Mouse (Mus musculus): ENCODE data around the gene Ptprg.
A peak's percentile ranks its signal among the peaks of the same experiment; 100 is the strongest.
"Not testable (repeated sequence)": the region's sequence is repeated elsewhere in the genome, so short reads cannot be mapped to it uniquely, and the experiment has no call there.

Ptprg gene

GRCm38 (mm10) chr14:12218544-12219150 lies 665.3 kb downstream of the Ptprg start:
- no peaks in the 10 kb centered on the region for H3K4me1 ChIP-seq (replicated peaks; ENCODE audit: low read depth, low read length)
- no peaks in the 10 kb centered on the region for H3K36me3 ChIP-seq (ENCODE audit: insufficient read depth, low read length)
- no peak for TF ChIP-seq NANOG (IDR thresholded peaks at IDR 0.05; ENCODE audit: borderline replicate concordance, low read length)
- no peaks in the 10 kb centered on the region for H3K27me3 ChIP-seq (ENCODE audit: insufficient read depth, low read length)
- no peak overlapping the region for H3K4me3 ChIP-seq (replicated peaks; ENCODE audit: low read length)
- no peaks in the 10 kb centered on the region for H3K9me3 ChIP-seq (ENCODE audit: low read length)

DNA sequence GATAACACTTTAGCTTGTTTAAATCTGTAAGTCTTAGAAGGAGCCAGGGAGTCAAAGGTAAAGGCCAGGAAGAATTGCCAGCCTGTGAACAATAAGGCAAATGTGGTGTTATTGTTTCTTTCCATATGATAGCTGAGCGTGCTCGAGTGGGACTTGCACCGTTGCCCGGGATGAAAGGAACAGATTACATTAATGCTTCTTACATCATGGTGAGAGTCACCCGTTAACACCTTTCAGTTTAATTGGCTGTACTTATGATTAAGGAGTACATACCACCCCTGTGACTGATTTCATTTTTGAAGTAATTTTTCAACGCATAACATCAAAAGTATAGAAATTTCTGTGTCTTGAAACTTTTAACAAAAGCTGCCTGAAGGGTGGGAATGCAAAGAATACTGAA lies 666.5 kb downstream of the Ptprg start:
- no peaks in the 10 kb centered on the region for H3K27me3 ChIP-seq (ENCODE audit: insufficient read depth, low read length)
- no peaks in the 10 kb centered on the region for H3K36me3 ChIP-seq (ENCODE audit: insufficient read depth, low read length)
- TF ChIP-seq CTCF (conservative IDR thresholded peaks at IDR 0.05; ENCODE audit: low read length) (no peak), POU5F1 (IDR thresholded peaks at IDR 0.05; ENCODE audit: borderline replicate concordance, low read length) (no peak), NANOG (IDR thresholded peaks at IDR 0.05; ENCODE audit: borderline replicate concordance, low read length) (no peak)
- H3K9me3 ChIP-seq (ENCODE audit: low read length): no peaks in the 10 kb centered on the region
- H3K4me1 ChIP-seq (replicated peaks; ENCODE audit: low read depth, low read length): no peaks in the 10 kb centered on the region
- no peak overlapping the region for H3K4me3 ChIP-seq (replicated peaks; ENCODE audit: low read length)

GRCm38 (mm10) chr14:12220540-12220939 lies 667.2 kb downstream of the Ptprg start:
- Histone ChIP-seq H3K4me1 (replicated peaks; ENCODE audit: low read depth, low read length) (no peaks in the 10 kb centered on the region), H3K36me3 (ENCODE audit: insufficient read depth, low read length) (no peaks in the 10 kb centered on the region), H3K9me3 (ENCODE audit: low read length) (no peaks in the 10 kb centered on the region), H3K27me3 (ENCODE audit: insufficient read depth, low read length) (no peaks in the 10 kb centered on the region), H3K4me3 (replicated peaks; ENCODE audit: low read length) (no peak overlapping the region)
- TF ChIP-seq NANOG (IDR thresholded peaks at IDR 0.05; ENCODE audit: borderline replicate concordance, low read length) (no peak), POU5F1 (IDR thresholded peaks at IDR 0.05; ENCODE audit: borderline replicate concordance, low read length) (no peak), CTCF (conservative IDR thresholded peaks at IDR 0.05; ENCODE audit: low read length) (no peak)

- Histone ChIP-seq H3K4me1 (replicated peaks; ENCODE audit: low read depth, low read length) (no peaks in the 10 kb centered on the region), H3K4me3 (replicated peaks; ENCODE audit: low read length) (no peak overlapping the region), H3K36me3 (ENCODE audit: insufficient read depth, low read length) (0 out of 2 replicates have a peak, but pooled peaks cover 4% of the 10 kb centered on the region), H3K9me3 (ENCODE audit: low read length) (no peaks in the 10 kb centered on the region), H3K27me3 (ENCODE audit: insufficient read depth, low read length) (no peaks in the 10 kb centered on the region)
- no peak for TF ChIP-seq CTCF (conservative IDR thresholded peaks at IDR 0.05; ENCODE audit: low read length)
- no peak for TF ChIP-seq POU5F1 (IDR thresholded peaks at IDR 0.05; ENCODE audit: borderline replicate concordance, low read length)
- TF ChIP-seq NANOG (IDR thresholded peaks at IDR 0.05; ENCODE audit: borderline replicate concordance, low read length): no peak
These were observed 668.2 kb downstream of the Ptprg start for GRCm38 (mm10) chr14:12221571-12221970.

DNA sequence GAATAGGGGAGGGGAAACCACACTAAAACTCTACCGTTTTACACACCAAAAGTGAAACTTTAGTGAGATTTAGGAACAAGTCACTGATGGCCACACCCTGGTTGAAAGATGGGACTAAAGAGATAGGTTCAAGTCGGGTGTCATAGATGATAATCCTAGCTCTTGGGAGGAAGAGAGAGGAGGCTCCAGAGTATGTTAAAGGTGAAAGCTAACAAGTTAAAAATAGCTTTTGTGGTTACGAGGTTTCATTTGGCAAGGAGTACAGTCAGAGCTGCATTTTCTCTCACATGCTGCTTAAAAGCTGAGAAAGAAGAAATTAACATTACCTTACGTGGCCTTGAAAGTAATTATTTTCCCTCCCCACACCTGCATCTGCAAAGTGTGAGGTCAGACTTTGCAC lies 690.4 kb downstream of the Ptprg start:
- Histone ChIP-seq H3K4me3 (replicated peaks; ENCODE audit: low read length) (no peak overlapping the region), H3K27me3 (ENCODE audit: insufficient read depth, low read length) (no peaks in the 10 kb centered on the region), H3K36me3 (ENCODE audit: insufficient read depth, low read length) (no peaks in the 10 kb centered on the region), H3K9me3 (ENCODE audit: low read length) (no peaks in the 10 kb centered on the region), H3K4me1 (replicated peaks; ENCODE audit: low read depth, low read length) (no peaks in the 10 kb centered on the region)
- no peak for TF ChIP-seq NANOG (IDR thresholded peaks at IDR 0.05; ENCODE audit: borderline replicate concordance, low read length)
- TF ChIP-seq CTCF (conservative IDR thresholded peaks at IDR 0.05; ENCODE audit: low read length): no peak
- TF ChIP-seq POU5F1 (IDR thresholded peaks at IDR 0.05; ENCODE audit: borderline replicate concordance, low read length): no peak

DNA sequence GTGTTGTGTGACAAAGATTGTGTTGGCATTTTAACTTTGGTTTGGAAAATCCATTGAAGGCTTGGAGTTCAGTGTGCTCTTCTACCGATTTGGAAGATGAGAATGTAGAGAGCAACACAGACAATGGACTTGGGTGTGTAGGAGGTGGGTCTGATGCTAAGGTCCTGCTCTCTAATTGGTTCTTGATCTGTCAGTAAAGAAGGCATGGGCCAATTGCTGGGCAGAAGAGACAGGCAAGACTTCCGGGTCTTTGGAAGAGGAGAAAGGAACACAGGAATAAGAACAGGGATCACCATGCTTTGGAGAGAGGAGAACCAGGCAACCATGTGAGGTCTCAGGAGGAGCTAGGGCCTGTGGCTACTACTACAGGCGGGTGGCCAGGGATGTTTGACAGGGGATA lies 722.7 kb downstream of the Ptprg start:
- no peaks in the 10 kb centered on the region for H3K36me3 ChIP-seq (ENCODE audit: insufficient read depth, low read length)
- H3K4me1 ChIP-seq (replicated peaks; ENCODE audit: low read depth, low read length): no peaks in the 10 kb centered on the region
- H3K9me3 ChIP-seq (ENCODE audit: low read length): peaks cover 3% of the 10 kb centered on the region; the same call in 1 of the 2 replicates
- H3K27me3 ChIP-seq (ENCODE audit: insufficient read depth, low read length): no peaks in the 10 kb centered on the region
- H3K4me3 ChIP-seq (replicated peaks; ENCODE audit: low read length): no peak overlapping the region
- no peak for TF ChIP-seq POU5F1 (IDR thresholded peaks at IDR 0.05; ENCODE audit: borderline replicate concordance, low read length)
- TF ChIP-seq NANOG (IDR thresholded peaks at IDR 0.05; ENCODE audit: borderline replicate concordance, low read length): no peak
- TF ChIP-seq CTCF (conservative IDR thresholded peaks at IDR 0.05; ENCODE audit: low read length): no peak

DNA sequence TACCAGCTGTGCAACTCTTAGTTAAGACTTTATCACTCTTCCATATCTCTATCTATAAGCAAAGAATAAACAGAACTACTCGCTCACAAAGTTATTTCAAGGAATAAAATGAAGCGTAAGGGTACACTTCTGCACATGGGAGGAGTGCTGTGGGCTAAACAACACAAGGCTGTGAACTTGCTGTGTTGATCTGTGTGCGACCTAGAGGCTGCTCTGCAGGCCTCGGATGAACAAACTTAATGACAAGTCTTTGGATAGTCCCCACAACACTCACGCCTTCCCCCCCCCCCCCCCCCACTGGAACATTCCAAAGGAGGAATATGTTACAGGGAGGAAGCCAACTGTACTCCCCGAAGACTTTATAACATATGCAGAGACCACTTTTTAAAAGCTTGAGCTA lies 730.3 kb downstream of the Ptprg start, which contains the start of gene Gm49355:
Gene Gm49355 (plus strand): TSS at position 336 of the 400 bp plus-strand sequence.
- Histone ChIP-seq H3K36me3 (ENCODE audit: insufficient read depth, low read length) (peaks cover 7% of the 10 kb centered on the region; the same call in 1 of the 2 replicates), H3K4me1 (replicated peaks; ENCODE audit: low read depth, low read length) (no peaks in the 10 kb centered on the region), H3K4me3 (replicated peaks; ENCODE audit: low read length) (peak within 1 kb of the TSS; percentile 84), H3K9me3 (ENCODE audit: low read length) (no peaks in the 10 kb centered on the region), H3K27me3 (ENCODE audit: insufficient read depth, low read length) (no peaks in the 10 kb centered on the region)
- TF ChIP-seq NANOG (IDR thresholded peaks at IDR 0.05; ENCODE audit: borderline replicate concordance, low read length): no peak
- TF ChIP-seq CTCF (conservative IDR thresholded peaks at IDR 0.05; ENCODE audit: low read length): no peak
- no peak for TF ChIP-seq POU5F1 (IDR thresholded peaks at IDR 0.05; ENCODE audit: borderline replicate concordance, low read length)

GRCm38 (mm10) chr14:12284141-12284912 lies 731.0 kb downstream of the Ptprg start, which contains the start of gene 3830406C13Rik:
3830406C13Rik (plus strand) TSS chr14:12284173.
- Histone ChIP-seq H3K27me3 (ENCODE audit: insufficient read depth, low read length) (no peaks in the 10 kb centered on the region), H3K4me1 (replicated peaks; ENCODE audit: low read depth, low read length) (no peaks in the 10 kb centered on the region), H3K36me3 (ENCODE audit: insufficient read depth, low read length) (peaks cover 7% of the 10 kb centered on the region; the same call in 1 of the 2 replicates), H3K4me3 (replicated peaks; ENCODE audit: low read length) (peak within 1 kb of the TSS; percentile 84), H3K9me3 (ENCODE audit: low read length) (no peaks in the 10 kb centered on the region)
- TF ChIP-seq NANOG (IDR thresholded peaks at IDR 0.05; ENCODE audit: borderline replicate concordance, low read length) (no peak), CTCF (conservative IDR thresholded peaks at IDR 0.05; ENCODE audit: low read length) (no peak), POU5F1 (IDR thresholded peaks at IDR 0.05; ENCODE audit: borderline replicate concordance, low read length) (no peak)

- H3K9me3 ChIP-seq (ENCODE audit: low read length); H3K4me1 ChIP-seq (replicated peaks; ENCODE audit: low read depth, low read length); H3K36me3 ChIP-seq (ENCODE audit: insufficient read depth, low read length); H3K4me3 ChIP-seq (replicated peaks; ENCODE audit: low read length); H3K27me3 ChIP-seq (ENCODE audit: insufficient read depth, low read length): not testable (repeated sequence)
These were observed 736.4 kb downstream of the Ptprg start for GRCm38 (mm10) chr14:12289747-12290146.

All from E14TG2a.4 (cell line).